Mouse (Mus musculus) heart, postnatal 0 days (tissue): ENCODE results near the gene Thg1l.

Experiments
- CTCF ChIP-seq: IDR thresholded peaks from 2 replicates; pipeline ENCODE4 v1.5.1; 2016; ENCODE audit warnings: antibody characterized with exemption, control low read depth, low read depth
- EP300 ChIP-seq: IDR thresholded peaks from 2 replicates; pipeline ENCODE4 v1.6.1; 2016; ENCODE audit warnings: antibody characterized with exemption, low read depth

DNA sequence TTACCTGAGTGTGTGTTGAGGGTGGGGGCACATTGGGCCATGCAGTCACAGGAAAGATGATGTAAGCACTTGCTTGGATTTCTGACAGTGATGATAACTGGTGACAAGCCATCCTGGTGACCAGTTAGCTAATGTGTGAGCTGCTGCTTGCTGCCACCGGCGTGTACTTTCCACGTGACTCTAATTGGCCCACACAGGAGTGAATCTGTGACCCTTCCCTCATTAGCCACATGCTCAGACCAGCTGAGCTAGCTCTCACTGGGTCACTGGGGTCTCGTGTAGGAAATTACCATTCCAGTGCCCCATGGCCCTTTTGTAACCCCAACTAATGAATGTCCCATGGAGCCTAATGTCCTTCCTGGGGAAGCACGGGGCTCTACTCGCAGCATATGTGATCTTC is 29.9 kb downstream of the Thg1l start:
- TF ChIP-seq CTCF (no peak), EP300 (no peak)
